Mouse (Mus musculus) c-Kit-positive CD71-negative TER-119-negative erythroid progenitor cells, embryonic 14.5 days (primary cell): ENCODE measurements around the gene Spata31d1b.
A peak's percentile ranks its signal among the peaks of the same experiment; 100 is the strongest.
"Not testable (repeated sequence)": the region's sequence is repeated elsewhere in the genome, so short reads cannot be mapped to it uniquely, and the experiment has no call there.

Source experiments
- DNase-seq: peaks from one replicate; pipeline ENCODE4 v3.0.0-alpha.2; 2013; ENCODE audit warnings: low read depth

Gene Spata31d1b

DNA sequence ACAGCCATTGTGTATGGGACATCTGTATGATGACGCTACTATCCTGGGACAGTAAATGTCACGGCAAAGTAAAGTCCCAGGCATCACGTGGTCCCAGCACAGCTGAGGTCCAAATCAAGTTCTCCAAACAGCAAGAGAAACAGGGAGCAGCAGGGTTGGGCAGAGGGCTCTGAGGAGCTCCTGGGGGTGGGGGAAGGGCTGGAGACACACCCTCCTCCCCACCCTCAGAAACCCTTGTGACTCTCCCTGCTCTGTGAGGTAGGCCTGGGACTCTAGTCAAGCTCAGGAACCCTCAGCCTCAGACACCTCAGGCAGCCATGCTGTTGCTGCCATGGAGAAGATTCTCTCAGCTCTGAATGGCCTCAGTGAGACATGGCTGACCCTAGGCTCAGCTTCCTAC is at the start of gene Spata31d1b:
Gene Spata31d1b, plus strand, starts transcription at position 301 of the 400 bp plus-strand sequence.
- not testable (repeated sequence) for DNase-seq

DNA sequence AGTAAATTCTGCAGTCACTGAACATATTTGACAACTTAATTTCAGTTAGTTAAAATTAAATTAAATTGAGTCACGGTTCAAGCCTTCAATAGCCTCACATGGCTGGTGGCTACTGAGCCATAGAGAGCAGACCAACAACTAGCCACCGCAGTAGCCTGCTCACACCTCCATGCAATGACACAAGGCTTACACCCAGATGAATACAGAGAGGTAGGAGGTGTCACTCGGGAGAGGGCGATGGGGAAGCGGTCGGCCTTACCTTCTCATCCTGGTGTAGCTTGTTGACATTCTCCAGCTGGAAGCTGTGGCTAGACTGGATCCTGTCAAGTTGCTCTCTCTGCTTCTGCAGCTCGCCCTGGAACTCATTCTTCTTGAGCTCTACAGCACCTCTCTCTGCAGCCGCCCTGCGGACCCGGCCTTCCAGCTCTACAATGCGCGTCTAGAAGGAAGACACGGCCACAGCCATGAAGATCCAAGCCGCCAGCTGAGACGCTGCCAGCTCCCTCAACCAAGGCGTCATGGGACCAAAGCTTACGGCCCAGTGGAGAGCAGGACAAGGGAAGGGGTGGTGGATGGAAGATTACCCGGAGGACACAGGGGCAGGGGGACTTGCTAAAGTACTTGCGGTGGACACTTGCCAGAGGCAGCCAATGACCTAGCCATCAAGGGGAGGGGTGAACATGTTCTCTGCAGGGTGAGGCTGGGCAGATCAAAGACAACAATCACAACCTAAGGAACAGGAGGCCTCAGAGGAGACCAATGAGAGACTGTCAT is 48.0 kb upstream of the Spata31d1b start:
- no peak for DNase-seq

GRCm38 (mm10) chr13:59667763-59668162 is 44.3 kb upstream of the Spata31d1b start:
- no peak for DNase-seq

DNA sequence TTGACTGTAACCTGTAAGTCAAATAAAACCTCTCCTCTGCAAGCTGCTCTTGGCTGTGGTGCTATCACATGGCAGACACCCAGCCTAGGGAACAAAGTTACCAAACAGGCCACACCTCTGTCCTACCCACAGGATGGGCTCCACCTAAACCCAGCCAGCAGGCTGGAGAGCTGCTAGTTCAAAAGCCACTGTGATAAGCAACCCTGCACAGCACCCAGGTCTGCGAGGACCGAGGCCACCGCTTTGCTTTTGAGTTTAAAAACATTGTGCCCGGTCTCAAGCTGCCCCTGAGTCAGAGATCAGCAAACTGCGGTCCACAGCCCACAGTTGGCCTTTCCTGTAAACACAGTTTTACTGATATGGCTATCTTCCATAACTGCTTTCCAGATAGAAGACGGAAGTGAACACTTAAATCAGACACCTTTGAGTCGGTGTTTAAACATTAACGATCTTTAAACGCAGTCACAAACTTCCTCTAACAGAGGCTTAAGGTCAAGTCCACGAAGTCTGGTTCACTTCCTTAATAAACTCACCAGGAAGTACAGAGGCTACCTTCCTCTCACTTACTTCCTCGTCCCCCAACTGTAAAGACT is 43.5 kb upstream of the Spata31d1b start:
- DNase-seq, result peak; percentile 45

DNA sequence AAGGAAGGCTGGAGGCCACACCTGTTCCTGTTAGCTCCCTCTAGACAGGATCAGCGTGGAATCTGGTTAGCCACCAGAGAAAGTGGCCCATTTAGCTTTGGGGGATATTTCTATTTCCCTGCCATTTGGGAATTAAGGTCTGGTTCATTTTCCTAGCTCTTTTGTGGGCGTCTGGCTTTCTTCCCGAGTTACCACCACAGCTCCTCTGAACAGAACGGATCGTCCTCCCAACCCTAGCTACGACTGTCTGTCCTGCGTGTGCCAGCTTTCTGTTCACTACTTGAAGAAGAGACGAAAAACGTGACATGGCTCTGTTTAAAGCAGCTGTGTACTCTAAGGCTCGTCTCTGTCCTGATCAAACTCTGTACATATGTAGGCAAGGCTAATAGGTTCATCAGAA is 42.1 kb upstream of the Spata31d1b start:
- no peak for DNase-seq

DNA sequence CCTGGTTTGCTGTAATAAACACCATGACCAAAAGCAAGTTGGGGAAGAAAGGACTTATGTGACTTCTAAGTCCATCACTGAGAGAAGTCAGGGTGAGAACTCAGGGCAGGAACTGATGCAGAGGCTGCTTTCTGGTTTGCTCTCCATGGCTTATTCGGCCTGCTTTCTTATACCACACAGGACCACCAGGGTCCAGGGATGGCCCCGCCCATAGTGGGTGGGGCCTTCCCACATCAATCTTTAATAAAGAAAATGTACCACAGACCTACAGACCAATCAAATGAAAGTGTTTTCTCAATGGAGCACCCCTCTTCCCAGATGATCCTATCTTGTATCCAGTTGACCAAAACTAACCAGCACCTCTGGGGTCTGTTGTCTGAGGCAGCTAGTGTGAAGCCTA is 40.6 kb upstream of the Spata31d1b start:
- no peak for DNase-seq

DNA sequence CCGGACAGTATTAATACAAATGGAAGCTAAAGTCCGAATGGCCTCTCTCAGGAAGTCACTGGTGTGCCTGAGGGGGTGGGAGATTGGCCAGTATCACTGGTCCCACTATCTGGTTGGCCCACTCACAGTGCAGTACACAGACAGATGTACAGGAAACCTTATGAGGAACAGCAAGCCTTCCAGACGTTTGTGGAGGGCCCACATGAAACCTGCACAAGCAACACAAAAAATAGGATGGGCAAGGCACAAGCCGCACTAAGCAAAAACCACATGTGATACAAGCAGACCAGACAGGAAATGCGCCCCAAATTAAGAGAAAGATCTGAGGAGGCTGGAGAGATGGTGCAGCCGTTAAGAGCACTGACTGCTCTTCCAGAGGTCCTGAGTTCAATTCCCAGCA is 39.8 kb upstream of the Spata31d1b start:
- DNase-seq, result no peak

GRCm38 (mm10) chr13:59673597-59673996 is 38.5 kb upstream of the Spata31d1b start:
- DNase-seq, result no peak

DNA sequence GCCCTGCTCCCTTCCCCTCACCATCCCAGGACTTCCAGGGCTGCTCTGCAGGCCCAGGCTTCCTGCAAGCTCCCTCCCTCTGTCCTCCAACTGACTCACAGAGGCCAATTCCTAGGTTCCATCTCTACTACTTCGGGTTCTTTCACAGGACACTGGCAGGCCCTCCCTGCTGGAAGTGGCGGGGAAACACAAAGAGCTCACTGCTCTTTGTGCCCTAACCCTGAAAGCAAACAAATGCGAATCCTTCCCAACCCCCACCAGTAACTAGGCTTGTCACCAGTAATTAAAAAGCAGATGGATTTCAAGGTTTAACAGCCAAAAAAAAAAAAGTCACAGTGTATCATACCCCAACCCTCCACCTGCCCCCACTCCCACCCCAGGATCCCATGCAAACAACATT is 37.9 kb upstream of the Spata31d1b start:
- DNase-seq, result no peak

DNA sequence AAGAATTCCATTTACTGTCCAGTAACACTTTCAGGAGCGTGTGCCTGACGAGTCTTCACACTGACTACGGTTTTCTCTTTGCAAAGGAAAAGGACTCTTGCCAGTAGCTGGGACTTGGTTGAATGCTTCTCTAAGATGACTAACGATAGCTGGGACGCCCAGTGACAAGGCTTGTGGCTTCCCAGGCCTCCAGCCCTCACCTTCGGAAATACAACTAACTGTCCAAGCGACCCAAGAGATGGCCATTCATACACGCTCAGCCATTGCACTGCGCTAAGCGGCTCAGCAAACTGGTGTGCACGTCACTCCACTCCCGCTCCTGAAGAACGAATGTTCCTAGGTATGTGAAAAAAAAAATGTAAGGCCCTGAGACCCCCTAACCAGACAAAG is 37.3 kb upstream of the Spata31d1b start:
- no peak for DNase-seq

- no peak for DNase-seq
Measured at GRCm38 (mm10) chr13:59675151-59676011, 36.7 kb upstream of the Spata31d1b start, which contains the start of gene Golm1. Gene Golm1 (minus strand): TSS chr13:59675811.

GRCm38 (mm10) chr13:59676316-59677229 is 35.5 kb upstream of the Spata31d1b start:
- DNase-seq, result no peak

GRCm38 (mm10) chr13:59679306-59679705 is 32.8 kb upstream of the Spata31d1b start:
- no peak for DNase-seq

- DNase-seq, result no peak
Measured at GRCm38 (mm10) chr13:59679908-59680307, 32.2 kb upstream of the Spata31d1b start.

DNA sequence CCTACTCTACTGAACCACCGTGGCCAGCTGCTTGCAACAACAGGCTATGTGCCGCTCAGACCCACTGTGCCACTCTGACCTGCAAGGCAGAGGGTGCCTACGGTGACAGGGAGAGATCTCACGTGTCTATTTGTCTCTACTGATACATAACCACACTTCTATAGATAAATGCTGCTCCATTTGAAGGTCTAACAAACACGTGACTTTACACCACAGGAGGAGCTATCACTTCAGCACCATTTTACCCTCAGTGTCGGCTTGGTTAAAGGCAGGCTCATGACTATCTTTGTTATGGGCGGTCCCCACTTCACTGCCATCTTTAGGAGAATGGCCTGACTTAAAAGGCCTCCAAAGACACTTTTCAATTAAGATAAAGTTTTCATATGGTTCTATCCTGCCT is 29.5 kb upstream of the Spata31d1b start:
- peak; percentile 63 for DNase-seq

DNA sequence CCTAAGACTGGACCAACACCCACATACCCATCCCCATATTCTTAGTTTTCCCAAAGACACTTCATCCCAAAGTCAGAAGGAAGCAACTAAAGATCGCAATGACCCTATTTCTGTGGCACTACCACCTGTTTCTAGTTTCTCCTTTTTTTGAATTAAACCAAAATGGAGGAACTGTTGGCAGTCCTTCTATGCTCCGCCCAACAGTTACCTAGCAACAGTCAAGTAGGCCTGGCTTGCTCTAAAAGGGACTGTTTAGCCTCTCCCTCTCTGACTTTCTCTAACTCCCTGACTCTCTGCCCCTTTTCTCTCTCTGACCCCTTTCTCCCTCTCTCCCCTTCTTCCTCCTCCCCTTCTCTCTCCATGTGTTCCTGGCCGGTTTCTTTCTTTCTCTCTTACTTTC is 26.8 kb upstream of the Spata31d1b start:
- no peak for DNase-seq

- DNase-seq, result no peak
Measured at GRCm38 (mm10) chr13:59688338-59688770, 23.7 kb upstream of the Spata31d1b start.

DNA sequence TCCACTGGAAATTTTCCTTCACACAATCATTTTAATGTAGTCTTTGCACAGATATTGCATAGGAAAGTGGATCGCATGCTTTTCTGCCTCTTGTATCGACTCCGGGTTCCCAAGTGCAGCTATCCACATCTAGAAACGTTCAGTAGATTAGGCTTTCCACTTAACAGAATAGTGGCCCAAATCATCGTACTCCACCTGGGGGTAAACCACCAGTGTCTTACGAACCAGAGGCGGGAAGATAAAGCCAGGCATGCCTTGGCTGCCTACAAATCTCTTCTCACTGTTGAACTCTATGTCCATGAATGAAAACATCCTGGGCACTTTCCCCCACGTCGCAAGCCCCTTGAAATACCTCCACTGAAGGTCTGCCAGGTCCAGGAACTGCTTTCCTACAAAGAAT is 22.8 kb upstream of the Spata31d1b start:
- DNase-seq, result no peak

- DNase-seq, result no peak
Measured at GRCm38 (mm10) chr13:59689843-59690242, 22.2 kb upstream of the Spata31d1b start.

GRCm38 (mm10) chr13:59690576-59690975 is 21.5 kb upstream of the Spata31d1b start:
- DNase-seq, result no peak

DNA sequence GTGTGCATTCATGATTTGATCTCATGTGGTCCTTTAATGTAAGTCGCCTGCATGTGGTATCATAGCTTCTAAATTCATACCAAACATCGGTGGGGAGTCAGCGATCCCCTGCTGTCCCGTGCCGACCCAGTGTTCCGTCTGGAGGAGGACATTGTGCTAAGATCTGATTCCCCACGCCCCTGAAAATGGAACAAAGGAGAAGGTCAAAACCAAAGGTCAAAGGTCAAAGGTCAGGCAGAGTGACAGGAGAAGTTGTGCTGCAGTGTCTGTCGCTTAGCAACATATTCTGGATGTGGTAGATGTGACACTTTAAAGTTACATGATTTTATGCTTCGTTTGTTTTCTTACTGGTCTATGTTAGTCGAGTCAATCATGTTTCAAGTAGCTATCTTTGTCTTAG is 20.6 kb upstream of the Spata31d1b start:
- no peak for DNase-seq

GRCm38 (mm10) chr13:59694008-59694407 is 18.1 kb upstream of the Spata31d1b start, which contains the start of gene 4921517D22Rik:
Gene 4921517D22Rik (minus strand): TSS chr13:59694108.
- no peak for DNase-seq
